Mouse (Mus musculus): ENCODE results near the gene Tmem234.

GRCm38 (mm10) chr4:129555862-129556531 is 44.5 kb upstream of the Tmem234 start:
- TF ChIP-seq EP300 (IDR thresholded peaks at IDR 0.05; ENCODE audit: insufficient read depth, low read depth, low read length) (no peak), CTCF (IDR thresholded peaks at IDR 0.05) (no peak), POLR2A (IDR thresholded peaks at IDR 0.05; ENCODE audit: insufficient read depth, low read depth, low read length) (no peak)

Measured in heart, adult 2 months (tissue).